Mouse (Mus musculus) B cell, adult 2 months (primary cell): ENCODE data around the gene Ankrd50.

ENCODE experiments used
- DNase-seq, 2 experiments: peaks; one replicate each; pipeline ENCODE4 v3.0.0; 2022

Gene Ankrd50

GRCm38 (mm10) chr3:38463149-38463548 lies 21.5 kb downstream of the Ankrd50 start:
- no peak for DNase-seq

GRCm38 (mm10) chr3:38461742-38462141 lies 22.9 kb downstream of the Ankrd50 start:
- DNase-seq, result no peak

GRCm38 (mm10) chr3:38460250-38460624 lies 24.4 kb downstream of the Ankrd50 start:
- DNase-seq, result no peak

- DNase-seq, result no peak
These were observed 25.0 kb downstream of the Ankrd50 start for GRCm38 (mm10) chr3:38459507-38460249.

- no peak for DNase-seq
These were observed 27.6 kb downstream of the Ankrd50 start for GRCm38 (mm10) chr3:38457041-38457440.

GRCm38 (mm10) chr3:38452199-38452598 lies 32.4 kb downstream of the Ankrd50 start:
- DNase-seq, result no peak

- no peak for DNase-seq
These were observed 38.1 kb downstream of the Ankrd50 start for GRCm38 (mm10) chr3:38446586-38446985.

GRCm38 (mm10) chr3:38443875-38444274 lies 40.8 kb downstream of the Ankrd50 start:
- DNase-seq, result no peak

GRCm38 (mm10) chr3:38440564-38440991 lies 44.1 kb downstream of the Ankrd50 start:
- no peak for DNase-seq

GRCm38 (mm10) chr3:38436596-38436995 lies 48.0 kb downstream of the Ankrd50 start:
- no peak for DNase-seq

GRCm38 (mm10) chr3:38435828-38436227 lies 48.8 kb downstream of the Ankrd50 start:
- DNase-seq, result no peak

- DNase-seq, result no peak
These were observed 50.2 kb downstream of the Ankrd50 start for GRCm38 (mm10) chr3:38434486-38434885.

GRCm38 (mm10) chr3:38433495-38434464 lies 50.9 kb downstream of the Ankrd50 start:
- DNase-seq, result no peak

- DNase-seq, result no peak
These were observed 53.2 kb downstream of the Ankrd50 start for GRCm38 (mm10) chr3:38431461-38431860.

GRCm38 (mm10) chr3:38431042-38431441 lies 53.6 kb downstream of the Ankrd50 start:
- no peak for DNase-seq

GRCm38 (mm10) chr3:38427200-38427599 lies 57.4 kb downstream of the Ankrd50 start:
- no peak for DNase-seq

- DNase-seq, result no peak
These were observed 60.7 kb downstream of the Ankrd50 start for GRCm38 (mm10) chr3:38423966-38424365.

- DNase-seq, result no peak
These were observed 64.7 kb downstream of the Ankrd50 start for GRCm38 (mm10) chr3:38419896-38420295.

- DNase-seq, result no peak
These were observed 69.2 kb downstream of the Ankrd50 start for GRCm38 (mm10) chr3:38415292-38415930.
